In genomic region chr2:156112080-156112423, GRCm38 (mm10) we compare ENCODE assay signal across 8 mouse cellular contexts. TPM values are rescaled to one million over a fixed set of nuclear protein-coding genes. Genes with fewer than 3 reads are reported as not detected.
A peak's percentile ranks its signal among the peaks of the same experiment; 100 is the strongest.
DNase-seq lines count a peak whose midpoint lies in the region; ATAC-seq and TF ChIP-seq lines count a peak whose summit lies in the region.
"Not testable (repeated sequence)": the region's sequence is repeated elsewhere in the genome, so short reads cannot be mapped to it uniquely, and the experiment has no call there.

No protein-coding gene starts in this region.

- H3K9me3 ChIP-seq in G1E (replicated peaks); heart, embryonic 11.5 days (replicated peaks; ENCODE audit: control insufficient read depth, low read length); hindbrain, embryonic 16.5 days (ENCODE audit: control insufficient read depth, low read length); limb, embryonic 10.5 days (replicated peaks); liver, postnatal 0 days (ENCODE audit: low read length); midbrain, embryonic 15.5 days; stomach, embryonic 15.5 days: not testable (repeated sequence)

- H3K36me3 ChIP-seq in G1E (replicated peaks); heart, embryonic 11.5 days (ENCODE audit: control insufficient read depth, insufficient read depth, low read length); hindbrain, embryonic 16.5 days (ENCODE audit: control insufficient read depth, insufficient read depth, low read length); liver, postnatal 0 days (replicated peaks; ENCODE audit: insufficient read depth, low read length); midbrain, embryonic 15.5 days (replicated peaks); stomach, embryonic 15.5 days: not testable (repeated sequence)
- peaks cover 20% of the 10 kb centered on the region for H3K36me3 ChIP-seq in limb, embryonic 10.5 days

- not testable (repeated sequence) for TF ChIP-seq POLR2A in embryonic fibroblast, embryonic 13.5 days (IDR thresholded peaks at IDR 0.05; ENCODE audit: low read depth, low read length)

- H3K4me1 ChIP-seq in G1E (ENCODE audit: insufficient read depth, low read depth, low read length): peaks cover 20% of the 10 kb centered on the region
- H3K4me1 ChIP-seq in embryonic fibroblast, embryonic 13.5 days (ENCODE audit: control insufficient read depth, insufficient read depth, low read length); heart, embryonic 11.5 days (ENCODE audit: control insufficient read depth, insufficient read depth, low read length); limb, embryonic 10.5 days; stomach, embryonic 15.5 days: not testable (repeated sequence)
- peaks cover 11% of the 10 kb centered on the region for H3K4me1 ChIP-seq in hindbrain, embryonic 16.5 days (ENCODE audit: control insufficient read depth, insufficient read depth, low read depth, low read length)
- peaks cover 15% of the 10 kb centered on the region for H3K4me1 ChIP-seq in liver, postnatal 0 days (ENCODE audit: insufficient read depth)
- H3K4me1 ChIP-seq in midbrain, embryonic 15.5 days: peaks cover 16% of the 10 kb centered on the region

- WGBS in heart, embryonic 11.5 days (ENCODE audit: insufficient replicate concordance): 24% methylated on average over 5 of the region's 5 CpGs
- WGBS in hindbrain, embryonic 16.5 days: 20% methylated on average over 5 of the region's 5 CpGs
- WGBS in limb, embryonic 10.5 days: 36% methylated on average over 5 of the region's 5 CpGs
- WGBS in liver, postnatal 0 days (ENCODE audit: insufficient replicate concordance): 14% methylated on average over 5 of the region's 5 CpGs
- WGBS in midbrain, embryonic 15.5 days: 23% methylated on average over 5 of the region's 5 CpGs
- 19% methylated on average over 5 of the region's 5 CpGs for WGBS in stomach, embryonic 15.5 days

- H3K27ac ChIP-seq in embryonic fibroblast, embryonic 13.5 days (ENCODE audit: insufficient read depth, low read length): not testable (repeated sequence)
- peak overlapping the region; percentile 92 for H3K27ac ChIP-seq in heart, embryonic 11.5 days (ENCODE audit: low read depth, low read length)
- peak overlapping the region; percentile 95 for H3K27ac ChIP-seq in hindbrain, embryonic 16.5 days (ENCODE audit: low read depth, low read length)
- H3K27ac ChIP-seq in limb, embryonic 10.5 days: peak overlapping the region; percentile 99
- H3K27ac ChIP-seq in liver, postnatal 0 days (ENCODE audit: low read depth): peak overlapping the region; percentile 87
- H3K27ac ChIP-seq in midbrain, embryonic 15.5 days: peak overlapping the region; percentile 84
- peak overlapping the region; percentile 92 for H3K27ac ChIP-seq in stomach, embryonic 15.5 days

- not testable (repeated sequence) for TF ChIP-seq CTCF in G1E (IDR thresholded peaks at IDR 0.05; ENCODE audit: low read depth, low read length); embryonic fibroblast, embryonic 13.5 days (IDR thresholded peaks at IDR 0.05; ENCODE audit: borderline replicate concordance, insufficient read depth, low read length); liver, postnatal 0 days (IDR thresholded peaks at IDR 0.05; ENCODE audit: low read depth)

- ATAC-seq in G1E (ENCODE audit: extremely low read depth, insufficient number of reproducible peaks, low FRiP score, poor library complexity, severe bottlenecking); heart, embryonic 11.5 days (replicated peaks; ENCODE audit: insufficient number of reproducible peaks, low FRiP score, low TSS enrichment); hindbrain, embryonic 16.5 days; liver, postnatal 0 days; midbrain, embryonic 15.5 days (replicated peaks); stomach, embryonic 15.5 days (ENCODE audit: insufficient read depth, low FRiP score, low read depth): not testable (repeated sequence)

- H3K4me2 ChIP-seq in heart, embryonic 11.5 days: peak overlapping the region; percentile 86
- H3K4me2 ChIP-seq in hindbrain, embryonic 16.5 days (ENCODE audit: low read length): peak overlapping the region; percentile 63
- peak overlapping the region; percentile 89 for H3K4me2 ChIP-seq in liver, postnatal 0 days (ENCODE audit: low read depth, low read length)
- peak overlapping the region; percentile 53 for H3K4me2 ChIP-seq in midbrain, embryonic 15.5 days
- peak overlapping the region; percentile 72 for H3K4me2 ChIP-seq in stomach, embryonic 15.5 days

- not testable (repeated sequence) for H3K27me3 ChIP-seq in G1E (ENCODE audit: insufficient read depth, low read length); heart, embryonic 11.5 days (ENCODE audit: control insufficient read depth, insufficient read depth, low read length); hindbrain, embryonic 16.5 days (replicated peaks; ENCODE audit: control insufficient read depth, insufficient read depth, low read length); limb, embryonic 10.5 days (ENCODE audit: low read depth, poor library complexity, severe bottlenecking); liver, postnatal 0 days (ENCODE audit: insufficient read depth, low read length); midbrain, embryonic 15.5 days (replicated peaks); stomach, embryonic 15.5 days (replicated peaks)

- H3K9ac ChIP-seq in heart, embryonic 11.5 days (ENCODE audit: low read depth, low read length): peak overlapping the region; percentile 98
- peak overlapping the region; percentile 99 for H3K9ac ChIP-seq in hindbrain, embryonic 16.5 days (ENCODE audit: low read depth, low read length)
- H3K9ac ChIP-seq in liver, postnatal 0 days (replicated peaks): peak overlapping the region; percentile 90
- 0 out of 2 replicates have a peak overlapping the region, but pooled peaks have one; percentile 85 for H3K9ac ChIP-seq in midbrain, embryonic 15.5 days
- not testable (repeated sequence) for H3K9ac ChIP-seq in stomach, embryonic 15.5 days

- peak overlapping the region; percentile 90 for H3K4me3 ChIP-seq in G1E (ENCODE audit: low read depth, low read length)
- peak overlapping the region; percentile 98 for H3K4me3 ChIP-seq in embryonic fibroblast, embryonic 13.5 days (ENCODE audit: insufficient read depth, low read length)
- peak overlapping the region; percentile 98 for H3K4me3 ChIP-seq in heart, embryonic 11.5 days (ENCODE audit: low read depth, low read length)
- H3K4me3 ChIP-seq in hindbrain, embryonic 16.5 days (ENCODE audit: low read length): peak overlapping the region; percentile 69
- peak overlapping the region; percentile 97 for H3K4me3 ChIP-seq in limb, embryonic 10.5 days
- peak overlapping the region; percentile 90 for H3K4me3 ChIP-seq in liver, postnatal 0 days (ENCODE audit: low read depth, low read length)
- peak overlapping the region; percentile 70 for H3K4me3 ChIP-seq in midbrain, embryonic 15.5 days
- peak overlapping the region; percentile 95 for H3K4me3 ChIP-seq in stomach, embryonic 15.5 days (replicated peaks)

- TF ChIP-seq EP300 in liver, postnatal 0 days (IDR thresholded peaks at IDR 0.05; ENCODE audit: low read depth): not testable (repeated sequence)

- DNase-seq in G1E (ENCODE audit: low spot score); limb, embryonic 10.5 days (ENCODE audit: low spot score); liver, postnatal 0 days: not testable (repeated sequence)

RNA-seq across cellular contexts. Expression of gene Rbm12, which starts 0.3 kb away (rescaled TPM):
- total RNA-seq in G1E (2014; fragmentation: Nextera tagmentation) (50.5 and 67.5 TPM in 2 replicates), G1E (2017) (25.4 and 39.7 TPM in 2 replicates)
- 5.6 TPM in 2 replicates for polyA plus RNA-seq in G1E (2012)
- polyA plus RNA-seq in embryonic fibroblast, embryonic 13.5 days (2011; ENCODE audit: insufficient read length, low read depth, missing spikeins): 24.8 and 27.4 TPM in 2 replicates
- 22.3 and 25.8 TPM in 2 replicates for polyA plus RNA-seq in heart, embryonic 11.5 days (2014; fragmentation: Nextera tagmentation; extraction: Ambion mirVana)
- 19.3 and 27.6 TPM in 2 replicates for polyA plus RNA-seq in hindbrain, embryonic 16.5 days (2015; fragmentation: Nextera tagmentation; extraction: Ambion mirVana)
- 53.9 and 55.4 TPM in 2 replicates for polyA plus RNA-seq in limb, embryonic 10.5 days (2016; fragmentation: Nextera tagmentation; extraction: Ambion mirVana)
- 5.5 and 5.7 TPM in 2 replicates for polyA plus RNA-seq in liver, postnatal 0 days (2015; fragmentation: Nextera tagmentation; extraction: Ambion mirVana)
- 25.8 and 26.6 TPM in 2 replicates for polyA plus RNA-seq in midbrain, embryonic 15.5 days (2015; fragmentation: Nextera tagmentation; extraction: Ambion mirVana)
- 18.4 and 27.0 TPM in 2 replicates for polyA plus RNA-seq in stomach, embryonic 15.5 days (2015; fragmentation: Nextera tagmentation; extraction: Ambion mirVana)

RNA-seq across cellular contexts. Expression of gene Cpne1, which starts 0.3 kb away (rescaled TPM):
- total RNA-seq in G1E (2014; fragmentation: Nextera tagmentation) (43.2 and 63.3 TPM in 2 replicates), G1E (2017) (40.1 and 42.0 TPM in 2 replicates)
- 55.9 and 73.7 TPM in 2 replicates for polyA plus RNA-seq in G1E (2012)
- polyA plus RNA-seq in embryonic fibroblast, embryonic 13.5 days (2011; ENCODE audit: insufficient read length, low read depth, missing spikeins): 59.3 and 67.9 TPM in 2 replicates
- 29.5 and 35.7 TPM in 2 replicates for polyA plus RNA-seq in heart, embryonic 11.5 days (2014; fragmentation: Nextera tagmentation; extraction: Ambion mirVana)
- 27.8 and 28.3 TPM in 2 replicates for polyA plus RNA-seq in hindbrain, embryonic 16.5 days (2015; fragmentation: Nextera tagmentation; extraction: Ambion mirVana)
- polyA plus RNA-seq in limb, embryonic 10.5 days (2016; fragmentation: Nextera tagmentation; extraction: Ambion mirVana): 75.7 and 81.6 TPM in 2 replicates
- polyA plus RNA-seq in liver, postnatal 0 days (2015; fragmentation: Nextera tagmentation; extraction: Ambion mirVana): 13.4 and 16.0 TPM in 2 replicates
- polyA plus RNA-seq in midbrain, embryonic 15.5 days (2015; fragmentation: Nextera tagmentation; extraction: Ambion mirVana): 27.5 and 29.6 TPM in 2 replicates
- polyA plus RNA-seq in stomach, embryonic 15.5 days (2015; fragmentation: Nextera tagmentation; extraction: Ambion mirVana): 51.6 and 52.9 TPM in 2 replicates

RNA-seq across cellular contexts. Expression of gene Gm28036, which starts 14.8 kb away (rescaled TPM):
- total RNA-seq in G1E (2014; fragmentation: Nextera tagmentation) (17.3 and 17.6 TPM in 2 replicates), G1E (2017) (12.0 and 15.6 TPM in 2 replicates)
- polyA plus RNA-seq in G1E (2012): 9.0 and 13.5 TPM in 2 replicates
- polyA plus RNA-seq in embryonic fibroblast, embryonic 13.5 days (2011; ENCODE audit: insufficient read length, low read depth, missing spikeins): 29.0 and 29.7 TPM in 2 replicates
- polyA plus RNA-seq in heart, embryonic 11.5 days (2014; fragmentation: Nextera tagmentation; extraction: Ambion mirVana): 11.6 and 14.1 TPM in 2 replicates
- polyA plus RNA-seq in hindbrain, embryonic 16.5 days (2015; fragmentation: Nextera tagmentation; extraction: Ambion mirVana): 15.5 and 19.5 TPM in 2 replicates
- 15.9 and 26.5 TPM in 2 replicates for polyA plus RNA-seq in limb, embryonic 10.5 days (2016; fragmentation: Nextera tagmentation; extraction: Ambion mirVana)
- 0.88 and 3.0 TPM in 2 replicates for polyA plus RNA-seq in liver, postnatal 0 days (2015; fragmentation: Nextera tagmentation; extraction: Ambion mirVana)
- 15.6 and 20.9 TPM in 2 replicates for polyA plus RNA-seq in midbrain, embryonic 15.5 days (2015; fragmentation: Nextera tagmentation; extraction: Ambion mirVana)
- 12.6 and 12.9 TPM in 2 replicates for polyA plus RNA-seq in stomach, embryonic 15.5 days (2015; fragmentation: Nextera tagmentation; extraction: Ambion mirVana)

RNA-seq across cellular contexts. Expression of gene Romo1, which starts 31.8 kb away (rescaled TPM):
- total RNA-seq in G1E (2014; fragmentation: Nextera tagmentation) (99.3 and 127 TPM in 2 replicates), G1E (2017) (38.4 and 52.4 TPM in 2 replicates)
- 300 and 385 TPM in 2 replicates for polyA plus RNA-seq in G1E (2012)
- polyA plus RNA-seq in embryonic fibroblast, embryonic 13.5 days (2011; ENCODE audit: insufficient read length, low read depth, missing spikeins): 185 TPM in 2 replicates
- polyA plus RNA-seq in heart, embryonic 11.5 days (2014; fragmentation: Nextera tagmentation; extraction: Ambion mirVana): 428 and 430 TPM in 2 replicates
- 393 and 432 TPM in 2 replicates for polyA plus RNA-seq in hindbrain, embryonic 16.5 days (2015; fragmentation: Nextera tagmentation; extraction: Ambion mirVana)
- 380 and 410 TPM in 2 replicates for polyA plus RNA-seq in limb, embryonic 10.5 days (2016; fragmentation: Nextera tagmentation; extraction: Ambion mirVana)
- polyA plus RNA-seq in liver, postnatal 0 days (2015; fragmentation: Nextera tagmentation; extraction: Ambion mirVana): 292 and 295 TPM in 2 replicates
- 377 and 400 TPM in 2 replicates for polyA plus RNA-seq in midbrain, embryonic 15.5 days (2015; fragmentation: Nextera tagmentation; extraction: Ambion mirVana)
- 350 and 376 TPM in 2 replicates for polyA plus RNA-seq in stomach, embryonic 15.5 days (2015; fragmentation: Nextera tagmentation; extraction: Ambion mirVana)

RNA-seq across cellular contexts. Expression of gene Nfs1, which starts 31.9 kb away (rescaled TPM):
- total RNA-seq in G1E (2014; fragmentation: Nextera tagmentation): 27.9 and 33.9 TPM in 2 replicates
- total RNA-seq in G1E (2017): 46.2 and 49.1 TPM in 2 replicates
- polyA plus RNA-seq in G1E (2012): 31.4 and 36.3 TPM in 2 replicates
- polyA plus RNA-seq in embryonic fibroblast, embryonic 13.5 days (2011; ENCODE audit: insufficient read length, low read depth, missing spikeins): 30.2 and 37.7 TPM in 2 replicates
- 55.7 and 58.2 TPM in 2 replicates for polyA plus RNA-seq in heart, embryonic 11.5 days (2014; fragmentation: Nextera tagmentation; extraction: Ambion mirVana)
- polyA plus RNA-seq in hindbrain, embryonic 16.5 days (2015; fragmentation: Nextera tagmentation; extraction: Ambion mirVana): 37.7 and 39.9 TPM in 2 replicates
- 38.2 and 43.2 TPM in 2 replicates for polyA plus RNA-seq in limb, embryonic 10.5 days (2016; fragmentation: Nextera tagmentation; extraction: Ambion mirVana)
- polyA plus RNA-seq in liver, postnatal 0 days (2015; fragmentation: Nextera tagmentation; extraction: Ambion mirVana): 38.9 and 40.2 TPM in 2 replicates
- polyA plus RNA-seq in midbrain, embryonic 15.5 days (2015; fragmentation: Nextera tagmentation; extraction: Ambion mirVana): 35.4 and 35.8 TPM in 2 replicates
- 50.0 and 54.2 TPM in 2 replicates for polyA plus RNA-seq in stomach, embryonic 15.5 days (2015; fragmentation: Nextera tagmentation; extraction: Ambion mirVana)
